Mouse (Mus musculus): ENCODE measurements around the gene Gm15217. TPM values are rescaled to one million over a fixed set of nuclear protein-coding genes. Genes with fewer than 3 reads are reported as not detected.

Gm15217 gene
- total RNA-seq (2014; fragmentation: Nextera tagmentation) (not detected in 2 replicates), total RNA-seq (2017) (not detected in 2 replicates)

- ATAC-seq (replicated peaks; ENCODE audit: poor library complexity, severe bottlenecking), result no peak
These were observed at the start of gene Gm15217 for GRCm38 (mm10) chr14:46379285-46379684. TSS of gene Gm15217 (plus strand) at chr14:46379414.

- ATAC-seq (replicated peaks; ENCODE audit: poor library complexity, severe bottlenecking), result no peak
These were observed 45.6 kb upstream of the Gm15217 start for GRCm38 (mm10) chr14:46333421-46334237.

- no peak for ATAC-seq (replicated peaks; ENCODE audit: poor library complexity, severe bottlenecking)
These were observed 40.4 kb upstream of the Gm15217 start for GRCm38 (mm10) chr14:46338801-46339200.

- no peak for ATAC-seq (replicated peaks; ENCODE audit: poor library complexity, severe bottlenecking)
These were observed 34.5 kb upstream of the Gm15217 start for GRCm38 (mm10) chr14:46344750-46345149.

GRCm38 (mm10) chr14:46357286-46357685, 21.9 kb upstream of the Gm15217 start:
- ATAC-seq (replicated peaks; ENCODE audit: poor library complexity, severe bottlenecking), result no peak

GRCm38 (mm10) chr14:46357696-46358095, 21.5 kb upstream of the Gm15217 start:
- no peak for ATAC-seq (replicated peaks; ENCODE audit: poor library complexity, severe bottlenecking)

- no peak for ATAC-seq (replicated peaks; ENCODE audit: poor library complexity, severe bottlenecking)
These were observed 16.0 kb upstream of the Gm15217 start for GRCm38 (mm10) chr14:46363209-46363608.

GRCm38 (mm10) chr14:46372452-46372851, 6.8 kb upstream of the Gm15217 start:
- ATAC-seq (replicated peaks; ENCODE audit: poor library complexity, severe bottlenecking), result no peak

GRCm38 (mm10) chr14:46375796-46376195, 3.4 kb upstream of the Gm15217 start:
- ATAC-seq (replicated peaks; ENCODE audit: poor library complexity, severe bottlenecking), result no peak

- peak; percentile 30 for ATAC-seq (replicated peaks; ENCODE audit: poor library complexity, severe bottlenecking)
These were observed 1.1 kb downstream of the Gm15217 start for GRCm38 (mm10) chr14:46380286-46380721.

GRCm38 (mm10) chr14:46381457-46381856, 2.2 kb downstream of the Gm15217 start:
- no peak for ATAC-seq (replicated peaks; ENCODE audit: poor library complexity, severe bottlenecking)

GRCm38 (mm10) chr14:46384946-46385691, 5.9 kb downstream of the Gm15217 start:
- no peak for ATAC-seq (replicated peaks; ENCODE audit: poor library complexity, severe bottlenecking)

- ATAC-seq (replicated peaks; ENCODE audit: poor library complexity, severe bottlenecking), result 0 out of 2 replicates have a peak, but pooled peaks have one; percentile 9
These were observed 6.7 kb downstream of the Gm15217 start for GRCm38 (mm10) chr14:46385701-46386477.

GRCm38 (mm10) chr14:46386478-46387356, 7.5 kb downstream of the Gm15217 start:
- no peak for ATAC-seq (replicated peaks; ENCODE audit: poor library complexity, severe bottlenecking)

GRCm38 (mm10) chr14:46387357-46387671, 8.1 kb downstream of the Gm15217 start:
- peak; percentile 56 for ATAC-seq (replicated peaks; ENCODE audit: poor library complexity, severe bottlenecking)

- no peak for ATAC-seq (replicated peaks; ENCODE audit: poor library complexity, severe bottlenecking)
These were observed 8.7 kb downstream of the Gm15217 start for GRCm38 (mm10) chr14:46387821-46388481.

GRCm38 (mm10) chr14:46388636-46389035, 9.4 kb downstream of the Gm15217 start:
- no peak for ATAC-seq (replicated peaks; ENCODE audit: poor library complexity, severe bottlenecking)

- no peak for ATAC-seq (replicated peaks; ENCODE audit: poor library complexity, severe bottlenecking)
These were observed 10.4 kb downstream of the Gm15217 start for GRCm38 (mm10) chr14:46389438-46390248.
